Mouse (Mus musculus) hindbrain, postnatal 0 days (tissue): ENCODE measurements around the gene Iqub. TPM values are rescaled to one million over a fixed set of nuclear protein-coding genes. Genes with fewer than 3 reads are reported as not detected.
A peak's percentile ranks its signal among the peaks of the same experiment; 100 is the strongest.

ENCODE experiments used
- ATAC-seq: fragments of 200-750 bp; cut with Nextera tagmentation; 2 replicates; pipeline ENCODE4 v1.8.0; 2017; ENCODE audit warnings: mild to moderate bottlenecking, moderate TSS enrichment, moderate library complexity
- DNase-seq: peaks from one replicate; pipeline ENCODE4 v3.0.0-alpha.2; 2015; ENCODE audit warnings: low spot score
- H3K27ac ChIP-seq: fragments of 300-500 bp; sonication (generic); 2 replicates; pipeline ENCODE4 v1.5.1; 2014; ENCODE audit warnings: mild to moderate bottlenecking
- H3K27me3 ChIP-seq: fragments of 300-500 bp; sonication (generic); 2 replicates; pipeline ENCODE4 v1.6.1; 2014; ENCODE audit warnings: low read length, mixed read lengths; ENCODE audit not compliant: insufficient read depth
- H3K36me3 ChIP-seq: fragments of 300-500 bp; sonication (generic); 2 replicates; pipeline ENCODE4 v1.6.1; 2014; ENCODE audit warnings: low read length, mixed read lengths; ENCODE audit not compliant: insufficient read depth
- H3K4me1 ChIP-seq: fragments of 300-500 bp; sonication (generic); 2 replicates; pipeline ENCODE4 v1.6.1; 2014; ENCODE audit warnings: antibody characterized with exemption, low read length, mixed read lengths; ENCODE audit not compliant: insufficient read depth
- H3K4me2 ChIP-seq: fragments of 300-500 bp; sonication (generic); 2 replicates; pipeline ENCODE4 v1.6.1; 2014; ENCODE audit warnings: low read depth, mild to moderate bottlenecking, low read length, moderate library complexity, mixed read lengths
- H3K4me3 ChIP-seq: fragments of 300-500 bp; sonication (generic); 2 replicates; pipeline ENCODE4 v1.5.1; 2014; ENCODE audit warnings: low read length
- H3K9ac ChIP-seq: fragments of 300-500 bp; sonication (generic); replicated peaks from 2 replicates; pipeline ENCODE4 v1.6.1; 2014; ENCODE audit warnings: mild to moderate bottlenecking, low read length, moderate library complexity, mixed read lengths
- H3K9me3 ChIP-seq: fragments of 300-500 bp; sonication (generic); 2 replicates; pipeline ENCODE4 v1.6.1; 2016; ENCODE audit warnings: low read length, mixed read lengths
- CTCF ChIP-seq: IDR thresholded peaks from 2 replicates; pipeline ENCODE4 v1.5.1; 2016; ENCODE audit warnings: antibody characterized with exemption, control low read depth, low read depth
- WGBS: fragments of 180-500 bp; shearing (Covaris S2); extraction: QIAGEN DNeasy Blood & Tissue Kit; methylation state at CpG from one replicate; pipeline ENCODE4 v1.1.7; 2014; 5-methylcytosine and 5-hydroxymethylcytosine counted together
- polyA plus RNA-seq: library from polyadenylated mRNA; unstranded; fragments of >200 nt; fragmentation: Nextera tagmentation; extraction: Ambion mirVana; gene quantifications from 2 replicates; pipeline ENCODE4 v1.2.1, GENCODE M21; 2015
- total RNA-seq: library from RNA; depleted of rRNA; stranded (reverse); fragments of >200 nt; gene quantifications from 2 replicates; pipeline ENCODE4 v1.2.3, GENCODE M21; 2014

Gene Iqub
- total and polyA plus RNA-seq, 2 experiments from 2014 or later = 1.5 TPM

GRCm38 (mm10) chr6:24546716-24547420 is 32.0 kb upstream of the Iqub start:
- DNase-seq (no peak), ATAC-seq (no peak)
- H3K4me2 ChIP-seq = no peak overlapping the region
- no peak for TF ChIP-seq CTCF
- H3K9me3 ChIP-seq = no peaks in the 10 kb centered on the region
- H3K4me3 ChIP-seq = no peak overlapping the region
- H3K27ac ChIP-seq = no peak overlapping the region
- H3K4me1 ChIP-seq = no peaks in the 10 kb centered on the region
- no peaks in the 10 kb centered on the region for H3K27me3 ChIP-seq
- H3K9ac ChIP-seq = no peak overlapping the region
- WGBS = 91% methylated on average over 1 of the region's 1 CpGs
- H3K36me3 ChIP-seq = no peaks in the 10 kb centered on the region

- Histone ChIP-seq H3K4me1 (no peaks in the 10 kb centered on the region), H3K9ac (no peak overlapping the region), H3K36me3 (no peaks in the 10 kb centered on the region), H3K27ac (no peak overlapping the region), H3K4me2 (no peak overlapping the region), H3K4me3 (no peak overlapping the region), H3K9me3 (no peaks in the 10 kb centered on the region), H3K27me3 (no peaks in the 10 kb centered on the region)
- TF ChIP-seq CTCF = no peak
- DNase-seq (peak; percentile 12), ATAC-seq (no peak)
- 59% methylated on average over 6 of the region's 6 CpGs for WGBS
Observed at GRCm38 (mm10) chr6:24543119-24543591, 28.3 kb upstream of the Iqub start.

DNA sequence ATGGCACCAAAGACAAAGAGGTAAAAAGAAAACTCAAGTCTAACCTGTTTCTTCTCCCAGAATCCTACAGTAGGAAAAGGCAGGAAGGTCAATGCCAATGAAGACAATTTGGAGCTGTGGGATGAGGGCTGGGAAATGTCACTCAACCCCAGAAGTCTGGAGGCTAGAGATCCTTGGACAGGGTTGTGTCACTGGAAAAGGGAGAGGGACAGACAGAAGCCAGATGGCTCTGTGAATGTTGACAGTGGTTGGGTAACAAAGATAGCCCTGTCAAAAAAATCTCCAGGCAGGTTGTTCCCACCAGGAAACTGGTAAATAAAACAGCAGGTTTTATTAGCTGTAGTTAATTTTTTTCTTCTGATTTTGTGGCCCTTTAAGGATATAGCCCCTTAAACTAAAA is 27.5 kb upstream of the Iqub start:
- TF ChIP-seq CTCF = no peak

DNA sequence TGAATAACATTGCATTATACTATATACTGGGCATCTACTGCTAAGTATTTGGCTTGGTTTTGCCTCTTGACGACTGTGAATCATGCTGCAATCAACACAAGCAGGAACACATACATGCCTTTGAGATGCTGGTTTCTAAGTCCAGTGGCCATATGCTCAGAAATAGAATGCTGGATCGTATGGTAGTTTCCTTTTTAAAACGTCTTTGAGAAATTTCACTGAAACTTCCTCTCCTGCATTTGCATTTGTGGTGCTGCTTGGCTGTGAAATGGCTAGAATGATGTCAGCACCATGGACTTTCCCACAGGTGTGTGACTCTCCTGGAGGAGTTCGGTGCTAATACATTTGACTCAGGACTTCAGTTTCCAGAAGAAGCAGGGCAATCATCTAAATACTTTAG is 25.2 kb upstream of the Iqub start:
- WGBS = 79% methylated on average over 4 of the region's 4 CpGs
- DNase-seq = no peak
- H3K9ac ChIP-seq = no peak overlapping the region
- no peaks in the 10 kb centered on the region for H3K36me3 ChIP-seq
- no peak overlapping the region for H3K4me3 ChIP-seq
- H3K9me3 ChIP-seq = no peaks in the 10 kb centered on the region
- TF ChIP-seq CTCF = no peak
- no peak for ATAC-seq
- no peak overlapping the region for H3K27ac ChIP-seq
- no peaks in the 10 kb centered on the region for H3K4me1 ChIP-seq
- no peaks in the 10 kb centered on the region for H3K27me3 ChIP-seq
- H3K4me2 ChIP-seq = no peak overlapping the region

More for the DNA sequence above, 27.5 kb upstream of the Iqub start:
- H3K9ac ChIP-seq = no peak overlapping the region
- H3K27me3 ChIP-seq = no peaks in the 10 kb centered on the region
- H3K4me1 ChIP-seq = no peaks in the 10 kb centered on the region
- ATAC-seq = no peak
- H3K4me2 ChIP-seq = no peak overlapping the region
- no peaks in the 10 kb centered on the region for H3K36me3 ChIP-seq
- H3K27ac ChIP-seq = no peak overlapping the region
- no peaks in the 10 kb centered on the region for H3K9me3 ChIP-seq
- no peak for DNase-seq
- no peak overlapping the region for H3K4me3 ChIP-seq

DNA sequence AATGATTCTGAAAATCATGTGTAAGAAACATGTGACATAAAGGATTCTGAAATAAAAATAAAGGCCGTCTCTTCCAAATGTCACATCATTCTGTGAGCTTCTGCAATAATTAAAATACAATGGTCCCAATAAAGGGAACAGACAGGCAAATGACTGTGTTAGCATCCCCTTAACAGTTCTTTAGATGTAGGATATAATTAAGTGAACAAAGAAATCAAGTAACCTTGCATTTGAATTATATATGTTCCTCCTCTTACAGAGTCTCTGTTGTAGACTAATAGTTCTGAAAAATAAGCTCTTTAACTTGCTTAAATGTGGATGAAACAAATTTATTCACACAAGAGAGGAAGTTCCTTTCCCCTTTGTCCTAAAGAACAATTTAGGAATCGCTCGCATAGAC is 23.6 kb upstream of the Iqub start:
- Histone ChIP-seq H3K4me1 (no peaks in the 10 kb centered on the region), H3K9ac (no peak overlapping the region), H3K4me2 (no peak overlapping the region), H3K36me3 (no peaks in the 10 kb centered on the region), H3K27ac (no peak overlapping the region), H3K4me3 (no peak overlapping the region), H3K9me3 (no peaks in the 10 kb centered on the region), H3K27me3 (no peaks in the 10 kb centered on the region)
- TF ChIP-seq CTCF = no peak
- WGBS = 85% methylated on average over 3 of the region's 3 CpGs
- ATAC-seq (no peak), DNase-seq (no peak)

DNA sequence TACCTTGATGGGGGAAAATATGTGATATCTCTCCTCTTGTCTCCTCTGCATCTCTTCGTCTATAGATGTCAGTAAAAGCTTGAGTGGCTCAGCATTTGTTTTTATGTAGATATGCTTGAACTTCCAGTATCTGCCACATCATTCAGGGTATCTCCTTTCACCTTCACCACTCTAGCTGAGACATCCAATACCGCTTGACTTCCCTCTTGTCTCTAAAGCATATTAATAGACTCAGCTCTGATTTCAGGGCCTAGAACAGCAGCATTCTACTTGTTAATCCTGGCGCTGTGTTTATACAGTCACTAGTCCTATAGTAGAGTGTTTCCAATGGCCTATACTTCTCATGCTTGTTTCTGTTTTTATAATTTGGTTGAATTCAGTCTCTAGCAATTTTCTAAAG is 17.9 kb upstream of the Iqub start:
- H3K9me3 ChIP-seq = no peaks in the 10 kb centered on the region
- no peak for TF ChIP-seq CTCF
- H3K4me2 ChIP-seq = no peak overlapping the region
- H3K27me3 ChIP-seq = no peaks in the 10 kb centered on the region
- peaks cover 4% of the 10 kb centered on the region; the same call in 1 of the 2 replicates for H3K4me1 ChIP-seq
- no peak for ATAC-seq
- no peak for DNase-seq
- 81% methylated on average over 3 of the region's 3 CpGs for WGBS
- no peak overlapping the region for H3K4me3 ChIP-seq
- no peak overlapping the region for H3K9ac ChIP-seq
- no peak overlapping the region for H3K27ac ChIP-seq
- H3K36me3 ChIP-seq = no peaks in the 10 kb centered on the region

DNA sequence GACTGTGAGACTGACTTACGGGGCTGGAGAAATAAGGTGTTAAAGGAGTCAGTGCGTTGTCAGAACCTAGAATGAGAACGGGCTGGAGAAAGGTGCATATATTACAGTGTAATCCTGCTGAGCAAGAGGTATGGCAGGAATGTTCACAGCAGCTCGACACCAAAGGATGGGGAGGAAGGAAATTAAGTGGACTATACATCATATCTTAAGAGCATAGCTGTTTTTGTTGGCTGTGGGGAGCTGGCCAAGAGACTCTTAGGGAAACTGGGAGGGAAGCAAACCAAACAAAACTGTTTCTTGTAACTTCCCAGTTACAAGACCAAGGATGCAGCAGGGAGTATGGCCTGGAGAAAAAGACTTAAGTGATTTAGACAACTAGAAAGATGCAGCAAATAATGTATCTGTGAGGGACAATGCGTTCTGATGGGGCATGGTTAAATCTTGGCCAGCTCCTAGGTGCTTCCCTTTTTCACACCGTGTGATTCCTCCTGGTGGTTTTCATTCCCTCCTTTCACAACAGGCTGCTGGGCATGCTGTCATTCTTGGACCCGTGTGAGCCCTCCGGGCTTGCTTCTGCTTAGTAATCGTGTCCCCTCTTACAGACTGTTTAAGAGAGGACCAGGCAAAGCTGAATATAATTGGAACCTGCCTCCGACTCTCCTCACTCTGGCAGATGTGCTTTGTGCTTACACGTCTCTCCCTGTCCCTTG is 16.0 kb upstream of the Iqub start:
- H3K4me2 ChIP-seq = peak overlapping the region; percentile 46
- DNase-seq (no peak), ATAC-seq (no peak)
- no peak for TF ChIP-seq CTCF
- WGBS = 39% methylated on average over 11 of the region's 11 CpGs
- H3K4me3 ChIP-seq = peak overlapping the region; percentile 10; the same call in 1 of the 2 replicates
- H3K9me3 ChIP-seq = no peaks in the 10 kb centered on the region
- H3K4me1 ChIP-seq = peaks cover 8% of the 10 kb centered on the region; the same call in 1 of the 2 replicates
- no peaks in the 10 kb centered on the region for H3K27me3 ChIP-seq
- H3K9ac ChIP-seq = no peak overlapping the region
- no peaks in the 10 kb centered on the region for H3K36me3 ChIP-seq
- H3K27ac ChIP-seq = no peak overlapping the region
